Mouse (Mus musculus): ENCODE measurements around the gene Vmn1r225. TPM values are rescaled to one million over a fixed set of nuclear protein-coding genes. Genes with fewer than 3 reads are reported as not detected.
"Not testable (repeated sequence)": the region's sequence is repeated elsewhere in the genome, so short reads cannot be mapped to it uniquely, and the experiment has no call there.

Gene Vmn1r225
- not detected in 2 replicates for polyA plus RNA-seq (2015; fragmentation: Nextera tagmentation; extraction: Ambion mirVana)

GRCm38 (mm10) chr17:20497858-20498257, at the start of gene Vmn1r225:
TSS of gene Vmn1r225 (plus strand) at chr17:20498158.
- H3K27me3 ChIP-seq (replicated peaks; ENCODE audit: control insufficient read depth, insufficient read depth, low read length) = no peaks in the 10 kb centered on the region
- no peaks in the 10 kb centered on the region for H3K36me3 ChIP-seq (ENCODE audit: control insufficient read depth, insufficient read depth, low read length)

GRCm38 (mm10) chr17:20473311-20473710, 24.6 kb upstream of the Vmn1r225 start:
- H3K36me3 ChIP-seq (ENCODE audit: control insufficient read depth, insufficient read depth, low read length) = no peaks in the 10 kb centered on the region

More at GRCm38 (mm10) chr17:20497858-20498257, at the start of gene Vmn1r225:
- H3K4me3 ChIP-seq (ENCODE audit: low read length) = no peak within 1 kb of the TSS
- H3K4me2 ChIP-seq (ENCODE audit: low read depth, low read length) = no peak within 1 kb of the TSS
- ATAC-seq = no peak
- no peak within 1 kb of the TSS for H3K27ac ChIP-seq (ENCODE audit: low read length)
- H3K9me3 ChIP-seq (ENCODE audit: control insufficient read depth, low read length) = no peaks in the 10 kb centered on the region
- H3K9ac ChIP-seq (ENCODE audit: low read depth, low read length) = no peak within 1 kb of the TSS
- H3K4me1 ChIP-seq (ENCODE audit: control insufficient read depth, insufficient read depth, low read length) = no peaks in the 10 kb centered on the region

GRCm38 (mm10) chr17:20481231-20481630, 16.7 kb upstream of the Vmn1r225 start, which contains the start of gene Vmn2r108:
TSS of gene Vmn2r108 (minus strand) at chr17:20481331.
- H3K4me2 ChIP-seq (ENCODE audit: low read depth, low read length) = no peak within 1 kb of the TSS
- H3K27ac ChIP-seq (ENCODE audit: low read length) = no peak within 1 kb of the TSS
- H3K27me3 ChIP-seq (replicated peaks; ENCODE audit: control insufficient read depth, insufficient read depth, low read length) = no peaks in the 10 kb centered on the region
- H3K9ac ChIP-seq (ENCODE audit: low read depth, low read length) = no peak within 1 kb of the TSS
- H3K4me3 ChIP-seq (ENCODE audit: low read length) = no peak within 1 kb of the TSS
- H3K9me3 ChIP-seq (ENCODE audit: control insufficient read depth, low read length) = no peaks in the 10 kb centered on the region
- H3K36me3 ChIP-seq (ENCODE audit: control insufficient read depth, insufficient read depth, low read length) = no peaks in the 10 kb centered on the region
- no peaks in the 10 kb centered on the region for H3K4me1 ChIP-seq (ENCODE audit: control insufficient read depth, insufficient read depth, low read length)
- no peak for ATAC-seq

More at GRCm38 (mm10) chr17:20473311-20473710, 24.6 kb upstream of the Vmn1r225 start:
- 75% methylated on average over 3 of the region's 3 CpGs for WGBS
- H3K4me2 ChIP-seq (ENCODE audit: low read depth, low read length) = no peak overlapping the region
- no peak overlapping the region for H3K9ac ChIP-seq (ENCODE audit: low read depth, low read length)
- H3K4me3 ChIP-seq (ENCODE audit: low read length) = no peak overlapping the region
- no peaks in the 10 kb centered on the region for H3K4me1 ChIP-seq (ENCODE audit: control insufficient read depth, insufficient read depth, low read length)
- no peaks in the 10 kb centered on the region for H3K9me3 ChIP-seq (ENCODE audit: control insufficient read depth, low read length)
- ATAC-seq = no peak
- no peaks in the 10 kb centered on the region for H3K27me3 ChIP-seq (replicated peaks; ENCODE audit: control insufficient read depth, insufficient read depth, low read length)
- no peak overlapping the region for H3K27ac ChIP-seq (ENCODE audit: low read length)

- not testable (repeated sequence) for H3K27me3 ChIP-seq (replicated peaks; ENCODE audit: control insufficient read depth, insufficient read depth, low read length); H3K36me3 ChIP-seq (ENCODE audit: control insufficient read depth, insufficient read depth, low read length); H3K4me1 ChIP-seq (ENCODE audit: control insufficient read depth, insufficient read depth, low read length); H3K9me3 ChIP-seq (ENCODE audit: control insufficient read depth, low read length); H3K4me3 ChIP-seq (ENCODE audit: low read length); H3K4me2 ChIP-seq (ENCODE audit: low read depth, low read length); ATAC-seq; H3K9ac ChIP-seq (ENCODE audit: low read depth, low read length); H3K27ac ChIP-seq (ENCODE audit: low read length)
These were observed 10.3 kb downstream of the Vmn1r225 start for GRCm38 (mm10) chr17:20508247-20508646.

Other genes starting within 250 kb of the Vmn1r225 start
- not detected in 2 replicates for gene Vmn2r106, start 212.6 kb upstream of the Vmn1r225 start, polyA plus RNA-seq (2015; fragmentation: Nextera tagmentation; extraction: Ambion mirVana)
- not detected in 2 replicates for gene Vmn2r107, start 152.9 kb upstream of the Vmn1r225 start, polyA plus RNA-seq (2015; fragmentation: Nextera tagmentation; extraction: Ambion mirVana)
- not detected in 2 replicates for gene Vmn1r224, start 84.0 kb upstream of the Vmn1r225 start, polyA plus RNA-seq (2015; fragmentation: Nextera tagmentation; extraction: Ambion mirVana)
- gene Vmn2r108, start 16.8 kb upstream of the Vmn1r225 start, polyA plus RNA-seq (2015; fragmentation: Nextera tagmentation; extraction: Ambion mirVana) = not detected in 2 replicates
- not detected in 2 replicates for gene Vmn2r109, start 66.6 kb downstream of the Vmn1r225 start, polyA plus RNA-seq (2015; fragmentation: Nextera tagmentation; extraction: Ambion mirVana)
- 0.02 TPM in 1 of 2 replicates, not detected in the other for gene Vmn2r110, start 98.3 kb downstream of the Vmn1r225 start, polyA plus RNA-seq (2015; fragmentation: Nextera tagmentation; extraction: Ambion mirVana)
- not detected in 2 replicates for gene Fpr-rs3, start 126.7 kb downstream of the Vmn1r225 start, polyA plus RNA-seq (2015; fragmentation: Nextera tagmentation; extraction: Ambion mirVana)
- gene Vmn1r226, start 184.7 kb downstream of the Vmn1r225 start, polyA plus RNA-seq (2015; fragmentation: Nextera tagmentation; extraction: Ambion mirVana) = not detected in 2 replicates
- gene Vmn1r227, start 231.7 kb downstream of the Vmn1r225 start, polyA plus RNA-seq (2015; fragmentation: Nextera tagmentation; extraction: Ambion mirVana) = not detected in 2 replicates

Data from intestine, embryonic 16.5 days (tissue).